Mouse (Mus musculus) right cerebral cortex, postnatal 36 days (tissue): ENCODE data around the gene Ralgps1.
"Not testable (repeated sequence)": the region's sequence is repeated elsewhere in the genome, so short reads cannot be mapped to it uniquely, and the experiment has no call there.

Source experiments
- DNase-seq, 2 experiments: peaks; one replicate each; pipeline ENCODE4 v3.0.0; 2022; ENCODE audit warnings: low spot score in 2 of 2, mixed read lengths in 1 of 2

Ralgps1 gene

GRCm38 (mm10) chr2:33215177-33215699, 156.0 kb downstream of the Ralgps1 start:
- DNase-seq, result no peak

GRCm38 (mm10) chr2:33211263-33211662, 160.0 kb downstream of the Ralgps1 start:
- DNase-seq, result not testable (repeated sequence)

- DNase-seq, result no peak
These were observed 160.4 kb downstream of the Ralgps1 start for GRCm38 (mm10) chr2:33210841-33211240.

GRCm38 (mm10) chr2:33208134-33208533, 163.2 kb downstream of the Ralgps1 start:
- DNase-seq, result no peak

- DNase-seq, result no peak
These were observed 164.2 kb downstream of the Ralgps1 start for GRCm38 (mm10) chr2:33207069-33207468.

- peak in 1 of 2 experiments; percentile 23 for DNase-seq
These were observed 165.3 kb downstream of the Ralgps1 start for GRCm38 (mm10) chr2:33205939-33206525.

GRCm38 (mm10) chr2:33204980-33205379, 166.3 kb downstream of the Ralgps1 start:
- no peak for DNase-seq

GRCm38 (mm10) chr2:33203284-33203683, 168.0 kb downstream of the Ralgps1 start:
- DNase-seq, result no peak

GRCm38 (mm10) chr2:33200368-33201068, 170.8 kb downstream of the Ralgps1 start:
- DNase-seq, result no peak

GRCm38 (mm10) chr2:33189976-33190375, 181.3 kb downstream of the Ralgps1 start:
- DNase-seq, result no peak

GRCm38 (mm10) chr2:33188925-33189670, 182.2 kb downstream of the Ralgps1 start:
- DNase-seq, result no peak

- no peak for DNase-seq
These were observed 183.4 kb downstream of the Ralgps1 start for GRCm38 (mm10) chr2:33187874-33188273.

- DNase-seq, result no peak
These were observed 184.8 kb downstream of the Ralgps1 start for GRCm38 (mm10) chr2:33186505-33186904.

- no peak for DNase-seq
These were observed 186.0 kb downstream of the Ralgps1 start for GRCm38 (mm10) chr2:33185258-33185657.

- DNase-seq, result no peak
These were observed 186.6 kb downstream of the Ralgps1 start for GRCm38 (mm10) chr2:33184641-33185040.

- no peak for DNase-seq
These were observed 188.0 kb downstream of the Ralgps1 start for GRCm38 (mm10) chr2:33183321-33183720.

GRCm38 (mm10) chr2:33179930-33180630, 191.2 kb downstream of the Ralgps1 start:
- no peak for DNase-seq

- DNase-seq, result no peak
These were observed 191.9 kb downstream of the Ralgps1 start for GRCm38 (mm10) chr2:33179171-33179929.

GRCm38 (mm10) chr2:33178243-33178932, 192.9 kb downstream of the Ralgps1 start:
- no peak for DNase-seq

- DNase-seq, result no peak
These were observed 193.6 kb downstream of the Ralgps1 start for GRCm38 (mm10) chr2:33177443-33178242.
